Mouse (Mus musculus) layer of hippocampus, postnatal 14 days (tissue): ENCODE measurements at regions not wholly inside any gene's neighbourhood (a gene's known extent, or its start where the extent isn't known, plus 50 kb on each side); places are given as distances from the start of the nearest gene placed in this dataset.
A peak's percentile ranks its signal among the peaks of the same experiment; 100 is the strongest.

Experiments
- DNase-seq, 2 experiments: peaks; one replicate each; pipeline ENCODE4 v3.0.0; 2021 to 2022; ENCODE audit warnings: low spot score in 2 of 2, mixed read lengths in 1 of 2

GRCm38 (mm10) chr2:143270826-143271225 lies 192.6 kb downstream of the Otor start:
- no peak for DNase-seq

- DNase-seq: peak; percentile 10 to 31
These were observed 227.7 kb downstream of the Otor start for GRCm38 (mm10) chr2:143305747-143306570.

- no peak for DNase-seq
These were observed 228.3 kb downstream of the Otor start for GRCm38 (mm10) chr2:143306571-143306925.

GRCm38 (mm10) chr2:143325486-143325885 lies 220.5 kb upstream of the Pcsk2 start:
- DNase-seq: no peak

GRCm38 (mm10) chr2:143332071-143332470 lies 213.9 kb upstream of the Pcsk2 start:
- no peak for DNase-seq

- DNase-seq: no peak
These were observed 205.6 kb upstream of the Pcsk2 start for GRCm38 (mm10) chr2:143340364-143340763.

GRCm38 (mm10) chr2:143364193-143364592 lies 181.8 kb upstream of the Pcsk2 start:
- DNase-seq: no peak

GRCm38 (mm10) chr2:143365976-143366375 lies 180.0 kb upstream of the Pcsk2 start:
- DNase-seq: no peak
